Mouse (Mus musculus) heart, embryonic 11.5 days (tissue): Measurements from ENCODE around the gene Klhl2. TPM values are rescaled to one million over a fixed set of nuclear protein-coding genes. Genes with fewer than 3 reads are reported as not detected.

Source experiments
- ATAC-seq: fragments of 200-750 bp; cut with Nextera tagmentation; replicated peaks from 2 replicates; pipeline ENCODE4 v1.8.0; 2017; ENCODE audit warnings: moderate library complexity; ENCODE audit not compliant: insufficient number of reproducible peaks, low FRiP score, low TSS enrichment
- H3K27ac ChIP-seq: fragments of 300-500 bp; sonication (generic); 2 replicates; pipeline ENCODE4 v1.5.1; 2014; ENCODE audit warnings: mild to moderate bottlenecking, low read depth, low read length
- H3K27me3 ChIP-seq: fragments of 300-500 bp; sonication (generic); 2 replicates; pipeline ENCODE4 v1.6.1; 2014; ENCODE audit warnings: mild to moderate bottlenecking, low read length, mixed read lengths; ENCODE audit not compliant: control insufficient read depth, insufficient read depth
- H3K36me3 ChIP-seq: fragments of 300-500 bp; sonication (generic); 2 replicates; pipeline ENCODE4 v1.6.1; 2014; ENCODE audit warnings: mild to moderate bottlenecking, low read length, moderate library complexity, mixed read lengths; ENCODE audit not compliant: control insufficient read depth, insufficient read depth
- H3K4me1 ChIP-seq: fragments of 300-500 bp; sonication (generic); 2 replicates; pipeline ENCODE4 v1.6.1; 2014; ENCODE audit warnings: low read length; ENCODE audit not compliant: control insufficient read depth, insufficient read depth
- H3K4me2 ChIP-seq: fragments of 300-500 bp; sonication (generic); 2 replicates; pipeline ENCODE4 v1.6.1; 2014; ENCODE audit warnings: mild to moderate bottlenecking, moderate library complexity
- H3K4me3 ChIP-seq: fragments of 300-500 bp; sonication (generic); 2 replicates; pipeline ENCODE4 v1.5.1; 2014; ENCODE audit warnings: low read depth, low read length
- H3K9ac ChIP-seq: fragments of 300-500 bp; sonication (generic); 2 replicates; pipeline ENCODE4 v1.6.1; 2014; ENCODE audit warnings: mild to moderate bottlenecking, low read depth, low read length, moderate library complexity
- H3K9me3 ChIP-seq: fragments of 300-500 bp; sonication (generic); replicated peaks from 2 replicates; pipeline ENCODE4 v1.6.1; 2016; ENCODE audit warnings: low read length; ENCODE audit not compliant: control insufficient read depth
- WGBS: fragments of 180-500 bp; shearing (Covaris S2); extraction: QIAGEN DNeasy Blood & Tissue Kit; methylation state at CpG from one replicate; pipeline ENCODE4 v1.1.7; 2014; ENCODE audit not compliant: insufficient replicate concordance; 5-methylcytosine and 5-hydroxymethylcytosine counted together
- polyA plus RNA-seq: library from polyadenylated mRNA; unstranded; fragments of >200 nt; fragmentation: Nextera tagmentation; extraction: Ambion mirVana; gene quantifications from 2 replicates; pipeline ENCODE4 v1.2.1, GENCODE M21; 2014

The Klhl2 gene
- polyA plus RNA-seq, 1 experiment from 2014 or later: 10.8 TPM

DNA sequence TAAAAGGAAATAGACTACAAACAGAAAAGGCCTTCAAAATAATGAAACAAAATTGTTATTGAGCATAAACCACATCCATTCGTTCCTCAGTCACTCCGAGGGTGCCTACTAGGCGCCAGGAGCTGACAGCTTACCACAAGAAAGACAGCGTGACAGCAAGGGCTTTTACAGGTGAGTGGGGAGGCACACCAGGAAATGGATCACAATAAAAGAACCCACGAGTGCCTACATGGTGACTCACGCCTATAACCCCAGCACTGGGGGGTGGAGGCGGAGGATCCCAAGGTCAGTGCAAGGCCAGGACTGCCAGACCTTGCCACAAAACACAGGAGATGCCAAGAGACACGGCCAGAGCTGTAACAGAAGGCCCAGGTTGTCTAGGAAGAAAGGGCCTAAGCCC lies 23.4 kb downstream of the Klhl2 start:
- no peak overlapping the region for H3K4me2 ChIP-seq
- H3K9me3 ChIP-seq: no peaks in the 10 kb centered on the region
- no peaks in the 10 kb centered on the region for H3K27me3 ChIP-seq
- no peaks in the 10 kb centered on the region; the same call in 1 of the 2 replicates for H3K36me3 ChIP-seq
- H3K4me1 ChIP-seq: peaks cover 6% of the 10 kb centered on the region; the same call in 1 of the 2 replicates
- 71% methylated on average over 8 of the region's 8 CpGs for WGBS
- H3K4me3 ChIP-seq: no peak overlapping the region
- no peak for ATAC-seq
- H3K27ac ChIP-seq: peak overlapping the region; percentile 15; the same call in 1 of the 2 replicates
- H3K9ac ChIP-seq: no peak overlapping the region

GRCm38 (mm10) chr8:64823905-64824304 lies 25.9 kb downstream of the Klhl2 start:
- Histone ChIP-seq H3K27ac (no peak overlapping the region), H3K4me1 (peaks cover 12% of the 10 kb centered on the region), H3K27me3 (no peaks in the 10 kb centered on the region), H3K9me3 (no peaks in the 10 kb centered on the region), H3K4me3 (no peak overlapping the region), H3K9ac (no peak overlapping the region), H3K4me2 (no peak overlapping the region), H3K36me3 (no peaks in the 10 kb centered on the region)
- 90% methylated on average over 11 of the region's 11 CpGs for WGBS
- ATAC-seq: no peak

GRCm38 (mm10) chr8:64820940-64821339 lies 28.9 kb downstream of the Klhl2 start:
- no peak overlapping the region for H3K4me2 ChIP-seq
- H3K36me3 ChIP-seq: no peaks in the 10 kb centered on the region
- WGBS: 71% methylated on average over 4 of the region's 4 CpGs
- peaks cover 6% of the 10 kb centered on the region; the same call in 1 of the 2 replicates for H3K4me1 ChIP-seq
- H3K27ac ChIP-seq: 0 out of 2 replicates have a peak overlapping the region, but pooled peaks have one; percentile 22
- ATAC-seq: no peak
- H3K27me3 ChIP-seq: no peaks in the 10 kb centered on the region
- no peaks in the 10 kb centered on the region for H3K9me3 ChIP-seq
- no peak overlapping the region for H3K4me3 ChIP-seq
- H3K9ac ChIP-seq: no peak overlapping the region

DNA sequence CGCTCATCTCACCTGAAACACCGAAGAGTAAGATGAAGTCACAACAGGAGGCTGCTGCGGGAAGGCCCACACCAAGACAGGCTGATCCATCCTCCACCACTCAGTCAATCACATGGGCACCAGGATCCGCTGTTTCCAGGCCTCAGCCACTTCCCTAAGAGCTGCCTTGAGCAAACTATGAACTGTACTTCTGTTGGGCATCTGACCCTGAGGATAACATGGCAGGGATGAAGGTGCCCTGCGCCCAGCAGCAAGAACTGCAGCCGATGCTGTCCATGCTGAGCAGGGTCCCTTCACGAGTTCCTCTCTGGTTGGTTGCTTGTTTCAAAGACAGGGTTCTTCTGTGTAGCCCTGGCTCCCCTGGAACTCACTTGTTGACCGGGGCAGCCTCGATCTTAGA lies 38.0 kb downstream of the Klhl2 start:
- H3K27ac ChIP-seq: no peak overlapping the region
- no peak overlapping the region for H3K4me3 ChIP-seq
- no peak overlapping the region for H3K9ac ChIP-seq
- no peak overlapping the region for H3K4me2 ChIP-seq
- no peaks in the 10 kb centered on the region for H3K4me1 ChIP-seq
- no peaks in the 10 kb centered on the region for H3K9me3 ChIP-seq
- 93% methylated on average over 9 of the region's 9 CpGs for WGBS
- H3K27me3 ChIP-seq: no peaks in the 10 kb centered on the region
- peaks cover 10% of the 10 kb centered on the region; the same call in 1 of the 2 replicates for H3K36me3 ChIP-seq
- no peak for ATAC-seq

DNA sequence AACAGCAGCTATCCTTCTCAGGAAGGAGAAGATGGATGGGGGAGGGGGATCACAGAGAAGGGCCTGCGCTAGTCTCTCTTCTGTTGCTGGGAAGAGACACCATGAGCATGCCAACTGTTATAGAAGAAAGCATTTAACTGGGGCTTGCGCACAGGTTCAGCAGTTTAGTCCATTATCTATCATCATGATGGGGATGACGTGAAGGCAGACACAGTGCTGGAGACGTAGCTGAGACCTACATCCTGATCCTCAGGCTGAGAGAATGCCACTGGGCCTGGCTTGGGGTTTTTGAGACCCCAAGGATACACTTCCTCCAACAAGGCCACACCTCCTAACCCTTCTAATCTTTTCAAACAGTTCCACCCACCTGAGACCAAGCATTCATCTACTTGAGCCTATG lies 38.7 kb downstream of the Klhl2 start:
- ATAC-seq: no peak
- Histone ChIP-seq H3K27me3 (no peaks in the 10 kb centered on the region), H3K9ac (no peak overlapping the region), H3K4me2 (no peak overlapping the region), H3K27ac (no peak overlapping the region), H3K4me3 (no peak overlapping the region), H3K4me1 (no peaks in the 10 kb centered on the region), H3K9me3 (no peaks in the 10 kb centered on the region), H3K36me3 (peaks cover 10% of the 10 kb centered on the region; the same call in 1 of the 2 replicates)
- WGBS: 91% methylated on average over 4 of the region's 4 CpGs

GRCm38 (mm10) chr8:64806558-64806957 lies 43.3 kb downstream of the Klhl2 start:
- no peak overlapping the region for H3K27ac ChIP-seq
- H3K9ac ChIP-seq: no peak overlapping the region
- 82% methylated on average over 3 of the region's 3 CpGs for WGBS
- no peak overlapping the region for H3K4me3 ChIP-seq
- ATAC-seq: no peak
- no peak overlapping the region for H3K4me2 ChIP-seq
- no peaks in the 10 kb centered on the region for H3K4me1 ChIP-seq
- H3K27me3 ChIP-seq: no peaks in the 10 kb centered on the region
- H3K9me3 ChIP-seq: no peaks in the 10 kb centered on the region
- H3K36me3 ChIP-seq: peaks cover 7% of the 10 kb centered on the region; the same call in 1 of the 2 replicates

GRCm38 (mm10) chr8:64804971-64805370 lies 44.8 kb downstream of the Klhl2 start:
- Histone ChIP-seq H3K4me2 (no peak overlapping the region), H3K4me1 (no peaks in the 10 kb centered on the region), H3K4me3 (no peak overlapping the region), H3K27ac (no peak overlapping the region), H3K9me3 (no peaks in the 10 kb centered on the region), H3K36me3 (no peaks in the 10 kb centered on the region), H3K9ac (no peak overlapping the region), H3K27me3 (no peaks in the 10 kb centered on the region)
- WGBS: 81% methylated on average over 4 of the region's 4 CpGs
- ATAC-seq: no peak

GRCm38 (mm10) chr8:64799306-64799705 lies 50.5 kb downstream of the Klhl2 start:
- 92% methylated on average over 8 of the region's 8 CpGs for WGBS
- Histone ChIP-seq H3K36me3 (no peaks in the 10 kb centered on the region), H3K9me3 (no peaks in the 10 kb centered on the region), H3K4me1 (no peaks in the 10 kb centered on the region), H3K27ac (no peak overlapping the region), H3K4me2 (no peak overlapping the region), H3K9ac (no peak overlapping the region), H3K27me3 (no peaks in the 10 kb centered on the region), H3K4me3 (no peak overlapping the region)
- no peak for ATAC-seq

DNA sequence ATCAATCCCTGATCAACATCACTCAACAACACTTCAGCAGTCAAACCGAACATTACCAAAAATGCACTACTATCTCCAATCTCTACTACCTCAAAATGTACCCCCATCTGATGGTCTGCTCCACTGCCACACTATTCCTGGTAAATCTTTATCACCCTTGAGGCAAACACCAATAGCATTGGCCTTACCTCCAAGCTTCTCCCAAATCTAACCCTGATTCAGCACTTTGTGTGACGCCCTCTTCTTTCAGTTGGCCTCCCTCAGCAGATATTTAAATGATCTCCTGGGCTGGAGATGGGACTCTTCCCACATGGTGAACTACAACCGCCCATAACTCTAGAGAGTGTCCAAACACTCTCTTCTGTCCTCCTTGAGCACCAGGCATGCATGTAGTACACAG lies 51.3 kb downstream of the Klhl2 start:
- Histone ChIP-seq H3K9me3 (no peaks in the 10 kb centered on the region), H3K4me3 (no peak overlapping the region), H3K9ac (no peak overlapping the region), H3K4me2 (no peak overlapping the region), H3K27me3 (no peaks in the 10 kb centered on the region), H3K4me1 (no peaks in the 10 kb centered on the region), H3K27ac (no peak overlapping the region), H3K36me3 (no peaks in the 10 kb centered on the region)
- ATAC-seq: no peak
- 67% methylated on average over 3 of the region's 3 CpGs for WGBS
